Mouse (Mus musculus): ENCODE data around the gene Ifna6.

DNA sequence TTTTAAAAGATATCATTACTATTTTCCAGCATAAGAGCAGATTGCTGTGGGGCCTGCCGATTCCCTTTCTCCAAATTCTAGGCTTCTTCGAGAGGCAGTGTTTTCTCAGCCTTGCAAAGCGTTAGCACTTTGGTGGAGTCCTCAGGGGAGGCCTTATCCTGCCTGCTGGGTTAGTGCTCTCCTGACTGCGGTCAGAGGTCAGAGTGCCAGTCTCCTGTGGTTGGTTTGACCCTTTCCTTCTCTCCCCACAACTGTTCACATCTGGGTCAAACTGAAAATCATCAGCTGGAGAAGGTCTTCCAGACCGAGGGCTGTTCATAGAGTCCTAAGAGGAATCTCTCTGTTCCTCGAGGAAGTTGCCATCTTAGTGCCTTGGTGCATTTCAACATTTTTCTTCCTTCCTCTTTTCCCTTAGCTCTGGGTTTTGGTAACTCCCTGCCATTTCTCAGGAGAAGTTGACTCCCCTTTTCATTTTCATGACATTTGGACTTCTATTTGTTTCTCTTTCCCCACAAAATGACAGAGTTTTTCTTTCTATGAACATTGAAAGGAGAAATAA is 37.9 kb downstream of the Ifna6 start:
- no peak for TF ChIP-seq EP300 (IDR thresholded peaks at IDR 0.05)
- TF ChIP-seq CTCF (IDR thresholded peaks at IDR 0.05) = no peak
